Mouse (Mus musculus) stomach, postnatal 0 days (tissue): ENCODE measurements around the gene Gm4981.
"Not testable (repeated sequence)": the region's sequence is repeated elsewhere in the genome, so short reads cannot be mapped to it uniquely, and the experiment has no call there.

Source experiments
- CTCF ChIP-seq: IDR thresholded peaks from 2 replicates; pipeline ENCODE4 v1.5.1; 2016; ENCODE audit warnings: antibody characterized with exemption, low read depth, mild to moderate bottlenecking, moderate library complexity
- EP300 ChIP-seq: optimal IDR thresholded peaks from 2 replicates; pipeline ENCODE3; 2016; ENCODE audit warnings: antibody characterized with exemption

DNA sequence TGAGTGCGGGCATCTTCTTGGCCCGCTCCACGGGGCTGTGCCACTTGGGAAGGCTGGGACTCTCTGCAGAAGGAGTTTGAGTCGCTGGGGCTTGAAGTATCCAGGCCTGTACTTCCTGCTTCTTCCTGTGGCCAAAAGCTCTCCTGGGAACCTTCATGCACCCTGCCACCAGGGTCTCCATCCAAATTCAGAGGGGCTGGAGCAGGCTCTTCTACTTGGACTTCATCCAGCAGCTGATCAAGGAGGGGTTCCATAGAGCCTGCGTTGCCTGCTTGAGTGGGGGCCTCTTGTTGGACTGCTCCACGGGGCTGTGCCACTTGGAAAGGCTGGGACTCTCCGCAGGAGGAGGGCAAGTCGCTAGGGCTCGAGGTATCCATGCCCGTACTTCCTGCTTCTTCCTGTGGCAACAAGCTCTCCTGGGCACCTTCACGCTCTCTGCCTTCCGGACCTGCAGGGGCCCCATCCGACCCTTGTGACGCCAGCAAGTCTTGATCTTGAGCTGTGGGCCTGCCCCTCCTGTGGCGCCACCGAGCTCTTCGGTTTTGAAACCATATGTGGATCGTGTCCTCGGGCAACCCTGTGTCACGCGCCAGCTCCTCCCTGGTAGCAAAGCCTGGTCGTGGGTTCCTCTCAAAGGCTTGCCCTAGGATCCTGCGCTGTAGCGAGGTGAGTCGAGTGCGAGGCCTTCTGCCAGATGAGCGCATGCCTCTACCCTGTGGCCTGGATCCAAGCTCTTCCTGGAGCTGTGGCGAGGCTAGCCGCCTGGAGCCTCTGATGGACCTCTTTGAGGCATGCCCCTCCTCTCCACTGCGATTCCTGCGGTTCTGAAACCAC lies 12.3 kb downstream of the Gm4981 start:
- not testable (repeated sequence) for TF ChIP-seq CTCF, EP300
